Mouse (Mus musculus) ES-E14 (cell line): Measurements from ENCODE around the gene Fgfr1op2. TPM values are rescaled to one million over a fixed set of nuclear protein-coding genes. Genes with fewer than 3 reads are reported as not detected.

Source experiments
- DNase-seq: peaks from one replicate; pipeline ENCODE4 v3.0.0-alpha.2; 2013; ENCODE audit warnings: low read depth, low spot score
- H3K27ac ChIP-seq: 2 replicates; pipeline ENCODE4 v1.5.1; 2012; ENCODE audit warnings: low read depth, mild to moderate bottlenecking, low read length, moderate library complexity, mixed read lengths; ENCODE audit not compliant: poor library complexity, insufficient read depth, severe bottlenecking
- H3K36me3 ChIP-seq: 2 replicates; pipeline ENCODE4 v1.6.1; 2012; ENCODE audit warnings: mild to moderate bottlenecking, low read length, moderate library complexity, mixed read lengths; ENCODE audit not compliant: control insufficient read depth, poor library complexity, insufficient read depth, severe bottlenecking
- H3K4me1 ChIP-seq, 2 experiments: fragments of 150-350 bp in 1 of 2; sonication (generic) in 1 of 2; 2 replicates each; pipeline ENCODE4 v1.6.1; 2012; ENCODE audit warnings: low read length in 2 of 2, mild to moderate bottlenecking in 1 of 2, mixed read lengths in 1 of 2; ENCODE audit not compliant: control insufficient read depth in 2 of 2, insufficient read depth in 2 of 2, poor library complexity in 1 of 2
- H3K4me3 ChIP-seq, 2 experiments: fragments of 150-350 bp in 1 of 2; sonication (generic) in 1 of 2; 2 replicates each; pipeline ENCODE4 v1.5.1; 2012; ENCODE audit warnings: low read length in 2 of 2, low read depth in 1 of 2, mild to moderate bottlenecking in 1 of 2, mixed read lengths in 1 of 2; ENCODE audit not compliant: insufficient read depth in 1 of 2, poor library complexity in 1 of 2, severe bottlenecking in 1 of 2
- H3K9ac ChIP-seq: 2 replicates; pipeline ENCODE4 v1.6.1; 2012; ENCODE audit warnings: low read depth, mild to moderate bottlenecking, low read length, mixed read lengths; ENCODE audit not compliant: poor library complexity, insufficient read depth, severe bottlenecking
- H3K9me3 ChIP-seq: fragments of 150-350 bp; sonication (generic); 2 replicates; pipeline ENCODE4 v1.6.1; 2012; ENCODE audit warnings: low read depth, mild to moderate bottlenecking, low read length; ENCODE audit not compliant: control insufficient read depth, insufficient read depth
- HCFC1 ChIP-seq: IDR thresholded peaks from 2 replicates; pipeline ENCODE4 v1.6.1; 2012; ENCODE audit warnings: low read length, inconsistent platforms, borderline replicate concordance; ENCODE audit not compliant: insufficient read depth
- ZC3H11A ChIP-seq: IDR thresholded peaks from 2 replicates; pipeline ENCODE4 v1.6.1; 2012; ENCODE audit warnings: low read depth, mild to moderate bottlenecking, inconsistent platforms, low read length, borderline replicate concordance
- ZNF384 ChIP-seq: IDR thresholded peaks from 2 replicates; pipeline ENCODE4 v1.6.1; 2012; ENCODE audit warnings: low read depth, low read length, inconsistent platforms
- in situ Hi-C, 2 experiments: fragments of 600-800 bp; cut with MboI; formaldehyde crosslinking; loops; one replicate each; pipeline ENCODE4 v1.15.1; 2025; ENCODE audit warnings: low sequenced_read_pairs in 2 of 2, inconsistent platforms in 1 of 2; ENCODE audit not compliant: unreplicated experiment in 2 of 2
- total RNA-seq: library from RNA; depleted of rRNA; stranded (reverse); fragments of 300-350 nt; gene quantifications from 2 replicates; pipeline ENCODE4 v1.2.3, GENCODE M21; 2012; rRNA removed

Fgfr1op2 gene
- total RNA-seq, 1 experiment: 35.7 TPM

- no peak overlapping the region; the same call in 1 of the 2 replicates for H3K27ac ChIP-seq
- in situ Hi-C loops: no loop called here
These were observed 66.2 kb downstream of the Fgfr1op2 start for GRCm38 (mm10) chr6:146643184-146643570.

More at GRCm38 (mm10) chr6:146643184-146643570, 66.2 kb downstream of the Fgfr1op2 start:
- peak overlapping the region; percentile 90 to 94 for H3K4me3 ChIP-seq
- DNase-seq: peak; percentile 40
- TF ChIP-seq HCFC1 (no peak), ZNF384 (no peak), ZC3H11A (no peak)
- peak overlapping the region; percentile 94 for H3K9ac ChIP-seq
- H3K4me1 ChIP-seq: peaks cover 0 to 2% of the 10 kb centered on the region in 2 experiments; a peak in 3 of 4 replicates
- no peaks in the 10 kb centered on the region for H3K36me3 ChIP-seq
- no peaks in the 10 kb centered on the region for H3K9me3 ChIP-seq

Other genes starting within 250 kb of the Fgfr1op2 start
- gene Itpr2, start 75.0 kb upstream of the Fgfr1op2 start, total RNA-seq: 0.95 and 1.5 TPM in 2 replicates
- gene Ints13, start 632 bp downstream of the Fgfr1op2 start, total RNA-seq: 47.9 and 69.2 TPM in 2 replicates
- gene Med21, start 65.3 kb downstream of the Fgfr1op2 start, total RNA-seq: 57.2 and 91.2 TPM in 2 replicates
- 99.6 and 164 TPM in 2 replicates for gene Tm7sf3, start 65.6 kb downstream of the Fgfr1op2 start, total RNA-seq
- gene Stk38l, start 147.8 kb downstream of the Fgfr1op2 start, total RNA-seq: 14.3 and 14.6 TPM in 2 replicates
- 4.3 and 8.4 TPM in 2 replicates for gene Arntl2, start 218.9 kb downstream of the Fgfr1op2 start, total RNA-seq